Mouse (Mus musculus): ENCODE measurements around the gene Teddm1a.
A peak's percentile ranks its signal among the peaks of the same experiment; 100 is the strongest.
"Not testable (repeated sequence)": the region's sequence is repeated elsewhere in the genome, so short reads cannot be mapped to it uniquely, and the experiment has no call there.

Gene Teddm1a

DNA sequence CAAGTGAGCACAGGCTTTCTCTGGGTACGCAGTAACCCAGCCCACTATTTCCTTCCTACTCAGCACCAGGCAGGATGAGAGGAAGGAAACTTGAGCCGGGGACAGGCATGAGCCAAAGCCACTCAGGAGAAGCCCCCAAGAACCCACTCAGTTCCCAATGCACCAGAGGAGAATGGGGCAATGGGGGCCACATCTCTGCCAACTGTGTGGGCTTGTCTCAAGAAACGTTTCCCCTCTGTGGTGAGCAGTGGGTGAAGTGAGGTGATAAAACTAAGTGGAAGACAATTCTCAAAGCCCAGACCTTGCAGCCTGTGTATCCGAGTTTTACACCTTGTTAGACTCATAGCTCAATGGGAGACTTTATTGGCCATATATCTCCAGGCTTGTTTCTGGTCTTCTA, at the start of gene Teddm1a:
Teddm1a (plus strand) TSS at position 301 of the 400 bp plus-strand sequence.
- DNase-seq (ENCODE audit: low read depth, low spot score), result no peak

- no peak for DNase-seq (ENCODE audit: low read depth, low spot score)
Measured at GRCm38 (mm10) chr1:153842121-153842740, 49.3 kb upstream of the Teddm1a start.

DNA sequence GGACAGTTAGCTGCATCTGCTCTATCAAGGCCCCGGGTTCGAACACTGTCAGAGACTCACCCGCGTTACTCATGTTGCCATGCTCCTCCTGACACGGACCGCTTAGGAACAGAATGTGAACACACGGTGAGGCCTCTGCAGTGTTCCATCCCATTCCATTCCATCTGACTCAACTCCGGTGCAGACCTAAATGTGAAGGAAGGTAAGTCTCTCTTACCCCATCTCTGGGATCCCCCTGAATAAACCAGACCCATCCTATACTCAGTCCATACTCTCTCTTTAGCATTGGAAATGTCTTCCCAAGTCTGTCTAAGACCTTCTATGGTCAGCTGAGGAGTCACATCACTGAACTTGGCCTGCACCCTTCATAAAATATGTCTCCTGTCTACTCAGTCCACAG, 47.5 kb upstream of the Teddm1a start, which contains the start of gene Rgsl1:
Rgsl1 (minus strand) TSS at position 101 of the 400 bp plus-strand sequence.
- DNase-seq (ENCODE audit: low read depth, low spot score), result no peak

DNA sequence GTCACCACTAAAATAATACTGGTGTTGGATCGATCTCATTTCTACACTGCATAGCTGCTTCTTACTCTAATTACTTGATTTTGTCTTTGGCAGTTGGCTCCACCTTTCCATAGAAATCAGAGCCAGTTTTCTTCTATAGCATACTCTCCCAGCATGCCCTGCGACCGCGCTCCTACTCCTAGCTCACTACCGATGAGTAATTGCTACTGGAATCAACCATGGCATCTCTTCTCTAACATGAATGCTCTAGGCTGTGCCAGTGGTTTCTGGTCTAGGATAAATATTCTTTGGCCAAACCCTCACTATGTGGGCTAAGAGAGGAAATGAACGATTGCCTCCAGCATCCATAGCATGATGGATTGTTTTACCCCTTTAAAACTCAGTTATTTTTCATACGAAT, 45.1 kb upstream of the Teddm1a start:
- no peak for DNase-seq (ENCODE audit: low read depth, low spot score)

- peak; percentile 68 for DNase-seq (ENCODE audit: low read depth, low spot score)
Measured at GRCm38 (mm10) chr1:153846867-153847266, 44.7 kb upstream of the Teddm1a start.

DNA sequence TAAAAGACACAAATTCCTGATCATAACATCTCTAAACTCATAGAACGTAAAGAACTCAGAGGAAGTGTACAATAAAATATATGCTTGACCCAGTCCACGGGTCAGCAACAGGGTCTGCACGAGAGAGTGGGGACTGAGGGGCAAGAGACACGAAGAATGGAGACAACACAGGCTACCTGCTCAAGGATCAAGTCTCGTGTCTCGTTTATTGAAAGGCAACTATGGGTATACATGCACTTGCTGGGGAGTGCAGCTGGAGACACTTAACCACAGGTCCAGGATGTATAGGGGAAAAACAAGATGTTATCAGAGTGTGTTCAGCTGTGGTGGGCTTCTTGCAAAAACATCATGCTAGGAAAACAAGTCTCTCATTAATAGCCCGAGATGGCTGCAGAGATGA, 38.8 kb upstream of the Teddm1a start:
- not testable (repeated sequence) for DNase-seq (ENCODE audit: low read depth, low spot score)

GRCm38 (mm10) chr1:153855946-153856345, 35.6 kb upstream of the Teddm1a start:
- no peak for DNase-seq (ENCODE audit: low read depth, low spot score)

DNA sequence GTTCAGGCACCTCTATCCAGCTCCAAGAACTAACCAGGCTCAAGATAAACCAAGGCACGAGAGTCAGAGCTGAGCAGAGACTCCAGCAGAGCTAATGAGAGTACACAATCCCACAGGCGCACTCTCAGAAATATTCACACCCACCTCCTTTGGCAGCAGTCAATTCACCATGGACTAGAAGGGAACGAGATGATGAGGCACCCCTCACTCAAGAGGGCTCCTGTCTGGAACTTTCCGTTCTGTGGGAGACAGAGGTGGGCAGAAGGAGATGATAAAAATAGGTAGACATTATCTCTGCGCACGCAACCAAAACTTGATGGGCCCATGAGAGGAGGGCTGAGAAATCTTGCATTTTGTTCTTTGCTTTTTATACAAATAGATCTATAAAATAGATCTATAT, 17.5 kb upstream of the Teddm1a start, which contains the start of gene Teddm1b:
Teddm1b (plus strand) TSS at position 301 of the 400 bp plus-strand sequence.
- DNase-seq (ENCODE audit: low read depth, low spot score), result no peak

GRCm38 (mm10) chr1:153880391-153880790, 11.2 kb upstream of the Teddm1a start:
- not testable (repeated sequence) for DNase-seq (ENCODE audit: low read depth, low spot score)

DNA sequence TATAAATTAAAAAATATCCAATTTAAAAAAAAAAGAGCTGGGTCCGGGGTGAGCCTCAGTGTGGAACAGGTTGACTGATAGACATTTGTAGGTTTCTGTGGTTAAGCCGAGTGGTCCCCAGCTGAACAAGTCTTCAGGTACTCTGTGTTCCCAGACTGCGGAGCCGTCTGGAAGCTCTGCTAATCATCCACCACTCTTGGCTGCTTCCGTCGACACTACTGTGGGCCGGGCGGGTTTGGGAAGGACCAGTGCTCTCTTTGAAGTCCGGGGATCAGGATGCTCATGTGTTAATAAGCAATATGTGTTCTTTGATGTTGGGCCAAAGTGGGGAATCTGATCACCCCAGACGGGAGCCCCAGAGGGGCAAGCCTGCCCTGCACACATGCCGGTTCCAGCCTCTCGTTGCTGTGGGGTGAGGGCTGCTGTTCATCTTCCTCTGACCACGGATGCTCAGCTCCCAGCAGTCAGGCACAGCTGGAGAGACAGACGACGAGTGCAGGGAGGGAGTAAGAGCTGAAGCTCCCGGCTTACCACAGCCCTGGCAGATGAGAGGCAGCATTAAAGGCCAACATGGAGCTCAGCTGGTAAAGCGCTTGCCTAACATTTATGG, 5.4 kb upstream of the Teddm1a start:
- no peak for DNase-seq (ENCODE audit: low read depth, low spot score)

DNA sequence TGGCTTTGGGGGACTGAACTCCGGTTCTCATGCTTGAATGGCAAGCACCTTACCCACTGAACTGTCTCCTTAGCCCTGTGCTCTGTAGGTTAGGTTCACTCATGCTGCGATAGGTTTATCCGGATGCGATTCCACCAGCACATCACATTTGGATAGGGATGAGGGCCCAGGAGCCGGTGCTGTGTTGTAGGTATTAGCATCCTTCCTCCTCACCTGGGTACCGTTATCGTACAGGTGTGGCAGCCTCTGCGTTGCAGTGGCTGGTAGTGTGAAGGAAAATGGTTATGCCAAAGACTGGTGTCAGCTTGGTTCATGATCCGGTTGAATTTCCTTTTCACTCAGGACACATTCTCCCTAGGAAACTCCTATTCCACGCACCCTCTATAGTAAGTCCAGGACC, 1.4 kb upstream of the Teddm1a start:
- no peak for DNase-seq (ENCODE audit: low read depth, low spot score)

DNA sequence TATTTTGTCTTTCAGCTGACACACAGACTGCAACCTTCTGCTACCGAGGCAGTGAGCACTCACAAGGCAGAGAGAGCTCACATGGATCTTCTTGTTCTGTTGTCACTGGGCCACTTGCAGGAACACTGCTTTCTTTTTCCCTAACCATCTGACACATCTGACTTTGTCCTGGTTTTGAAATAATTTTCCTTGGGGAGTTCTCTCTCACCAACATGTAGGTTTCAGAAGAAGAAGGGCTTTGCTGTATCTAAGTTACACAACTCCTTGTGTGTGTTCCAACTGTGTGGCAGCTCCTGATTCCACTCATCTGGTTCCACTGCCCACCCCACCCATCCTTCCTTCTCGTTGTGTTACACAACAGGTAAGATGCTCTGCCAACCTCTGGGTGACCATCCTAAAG, 2.2 kb downstream of the Teddm1a start:
- no peak for DNase-seq (ENCODE audit: low read depth, low spot score)

- DNase-seq (ENCODE audit: low read depth, low spot score), result no peak
Measured at GRCm38 (mm10) chr1:153894201-153894893, 2.8 kb downstream of the Teddm1a start.

DNA sequence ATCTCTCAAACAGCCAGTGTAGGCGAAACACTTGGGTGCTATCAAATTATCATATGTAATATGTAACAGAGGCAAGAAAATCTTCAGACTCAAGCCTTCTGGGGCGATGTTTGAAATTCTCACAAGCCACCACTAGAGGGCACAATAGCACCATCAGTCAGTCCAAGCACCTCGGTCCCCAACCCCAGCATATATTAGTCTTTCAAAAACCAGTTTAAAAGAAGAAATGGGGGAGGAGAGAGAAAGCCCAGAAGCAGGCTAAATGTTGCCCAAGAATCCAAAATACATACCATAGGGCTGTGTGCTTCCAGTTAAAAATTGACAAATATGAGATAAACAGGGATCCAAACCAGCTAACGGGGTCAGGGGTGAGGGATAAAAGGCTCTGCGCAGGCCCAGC, 3.4 kb downstream of the Teddm1a start:
- peak; percentile 73 for DNase-seq (ENCODE audit: low read depth, low spot score)

DNA sequence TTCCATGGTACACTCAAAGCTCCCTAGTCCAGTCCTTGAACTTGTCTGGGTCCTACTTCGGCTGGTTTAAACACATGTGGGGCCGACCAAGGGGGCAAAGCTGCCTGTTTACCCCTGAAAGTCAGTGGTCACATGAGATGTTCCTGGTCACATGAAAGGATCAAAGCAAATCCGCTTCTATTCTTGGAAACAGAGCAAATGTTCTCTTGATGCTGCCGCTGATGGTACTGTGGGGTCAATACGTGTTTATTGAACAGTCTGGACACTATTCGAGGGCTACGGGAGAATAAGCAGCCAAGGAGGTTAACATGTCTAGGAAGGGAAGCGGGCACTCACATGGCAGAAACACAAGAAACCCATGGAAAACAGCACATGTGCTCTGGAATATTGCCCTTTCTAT, 5.7 kb downstream of the Teddm1a start:
- no peak for DNase-seq (ENCODE audit: low read depth, low spot score)

DNA sequence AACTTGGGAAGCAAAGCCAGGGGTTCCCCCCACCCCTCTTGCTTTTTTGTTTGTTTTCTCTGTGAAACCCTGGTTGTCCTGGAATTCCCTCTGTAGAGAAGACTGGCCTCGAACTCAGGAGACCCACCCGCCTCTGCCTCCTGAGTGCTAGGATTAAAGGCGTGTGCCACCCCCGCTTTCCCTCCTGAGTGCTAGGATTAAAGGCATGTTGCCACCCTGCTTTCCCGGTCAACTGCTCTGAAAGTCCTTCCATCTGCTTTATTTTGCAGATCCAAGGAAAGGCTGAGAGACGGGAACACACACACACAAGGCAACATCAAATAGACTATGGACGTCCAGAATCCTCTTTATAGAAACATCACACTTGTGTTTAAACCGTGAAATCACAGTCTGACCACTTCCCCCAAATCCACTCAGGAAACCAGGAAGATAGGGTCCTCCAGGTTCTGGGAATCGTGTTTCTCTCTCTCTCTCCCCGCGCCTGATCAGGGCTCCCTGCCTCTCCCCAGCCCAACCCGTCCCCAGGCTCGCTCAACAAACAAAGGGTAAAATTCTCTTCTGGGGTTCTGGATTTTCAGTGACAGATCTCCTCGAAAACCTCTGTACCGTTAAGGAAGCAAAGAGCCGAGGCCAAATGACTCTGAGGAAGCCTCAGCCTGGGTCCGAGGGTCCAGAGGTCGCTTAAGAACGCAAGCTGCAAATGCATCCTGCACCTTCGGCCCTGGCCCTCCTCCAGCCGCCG, 7.6 kb downstream of the Teddm1a start:
- DNase-seq (ENCODE audit: low read depth, low spot score), result no peak

GRCm38 (mm10) chr1:153899731-153900380, 8.3 kb downstream of the Teddm1a start, which contains the start of the genes Glul and Teddm2:
Gene Glul, plus strand, starts transcription at chr1:153899944.
Gene Teddm2, minus strand, starts transcription at chr1:153900228.
- peak; percentile 99 for DNase-seq (ENCODE audit: low read depth, low spot score)

- no peak for DNase-seq (ENCODE audit: low read depth, low spot score)
Measured at GRCm38 (mm10) chr1:153900381-153900780, 8.8 kb downstream of the Teddm1a start.

GRCm38 (mm10) chr1:153900860-153901730, 9.6 kb downstream of the Teddm1a start:
- peak; percentile 70 for DNase-seq (ENCODE audit: low read depth, low spot score)

- no peak for DNase-seq (ENCODE audit: low read depth, low spot score)
Measured at GRCm38 (mm10) chr1:153903006-153903405, 11.5 kb downstream of the Teddm1a start.

Data from ES-CJ7 (cell line).